ENCODE assay signal across 10 mouse cellular contexts in the genomic region with DNA sequence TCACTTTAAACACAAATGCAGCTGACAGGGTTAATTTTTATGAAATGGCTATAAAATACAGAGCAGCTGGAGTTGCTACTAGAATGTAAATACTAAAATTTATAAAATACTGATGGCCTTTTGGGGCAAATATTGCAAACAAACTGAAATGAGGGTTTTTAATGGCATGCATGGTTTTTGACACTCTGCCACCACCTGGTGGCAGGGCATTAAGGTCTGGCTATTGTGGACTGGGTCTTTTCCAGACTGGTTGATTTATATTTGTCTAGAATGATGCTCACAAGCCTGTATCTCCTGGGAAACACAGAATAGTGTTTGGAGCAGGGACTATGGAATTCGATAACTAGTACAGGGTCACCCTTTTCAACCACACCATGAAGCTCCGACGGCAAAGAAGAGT. TPM values are rescaled to one million over a fixed set of nuclear protein-coding genes. Genes with fewer than 3 reads are reported as not detected.
DNase-seq lines count a peak whose midpoint lies in the region; ATAC-seq and TF ChIP-seq lines count a peak whose summit lies in the region.
"Had no signal": no experiment of that assay in that cellular context is flagged by ENCODE, and none has a peak within 500 bp of the region (broad histone marks: within the 10 kb centered on the region; RNA-seq: fewer than 3 reads in every experiment).

No protein-coding gene starts in this region.

- WGBS in kidney, postnatal 0 days = 61% methylated on average over 3 of the region's 3 CpGs

- peak; percentile 4 for DNase-seq in cerebellum, adult 9-10 months
- no peak for DNase-seq in cerebellum, postnatal 36 days
- no peak for DNase-seq in kidney, postnatal 0 days (ENCODE audit: low spot score)
- DNase-seq in kidney, adult 11 months = no peak
- peak; percentile 23 for DNase-seq in MN1 (ENCODE audit: low spot score)
- peak; percentile 16 to 22 for DNase-seq in kidney, postnatal 4 days
- DNase-seq in thymus, postnatal 0 days (ENCODE audit: low spot score) = peak; percentile 46
- no peak for DNase-seq in urinary bladder, postnatal 25 days (ENCODE audit: low spot score)

- H3K27ac ChIP-seq in kidney, postnatal 0 days = no peak overlapping the region
- H3K27ac ChIP-seq: embryonic facial prominence, embryonic 15.5 days; neural tube, embryonic 13.5 days had no signal

- no peaks in the 10 kb centered on the region for H3K4me1 ChIP-seq in kidney, postnatal 0 days (replicated peaks; ENCODE audit: insufficient read depth, low read length)
- H3K4me1 ChIP-seq: neural tube, embryonic 13.5 days had no signal

- no peak for ATAC-seq in kidney, postnatal 0 days (replicated peaks; ENCODE audit: low FRiP score, low read depth)

- H3K36me3 ChIP-seq in kidney, postnatal 0 days (ENCODE audit: insufficient read depth, low read length) = no peaks in the 10 kb centered on the region
- H3K36me3 ChIP-seq: embryonic facial prominence, embryonic 15.5 days; neural tube, embryonic 13.5 days had no signal

- no peaks in the 10 kb centered on the region for H3K27me3 ChIP-seq in kidney, postnatal 0 days (ENCODE audit: insufficient read depth, low read length)
- H3K27me3 ChIP-seq: embryonic facial prominence, embryonic 15.5 days; neural tube, embryonic 13.5 days had no signal

- H3K9ac ChIP-seq in kidney, postnatal 0 days (ENCODE audit: low read depth, low read length) = no peak overlapping the region
- H3K9ac ChIP-seq: embryonic facial prominence, embryonic 15.5 days; neural tube, embryonic 13.5 days had no signal

- no peak overlapping the region for H3K4me2 ChIP-seq in kidney, postnatal 0 days (ENCODE audit: low read length)
- H3K4me2 ChIP-seq: embryonic facial prominence, embryonic 15.5 days; neural tube, embryonic 13.5 days had no signal

- TF ChIP-seq CTCF in kidney, postnatal 0 days (IDR thresholded peaks at IDR 0.05; ENCODE audit: low read depth) = peak; percentile 63

- H3K9me3 ChIP-seq in kidney, postnatal 0 days (replicated peaks; ENCODE audit: low read length) = no peaks in the 10 kb centered on the region
- H3K9me3 ChIP-seq: embryonic facial prominence, embryonic 15.5 days; neural tube, embryonic 13.5 days had no signal

- no peak overlapping the region for H3K4me3 ChIP-seq in kidney, postnatal 0 days (replicated peaks; ENCODE audit: low read depth, low read length)
- H3K4me3 ChIP-seq: embryonic facial prominence, embryonic 15.5 days; neural tube, embryonic 13.5 days had no signal

RNA-seq across cellular contexts. Expression of gene Mnd1, which starts 32.1 kb away (rescaled TPM):
- 15.3 and 17.2 TPM in 2 replicates for polyA plus RNA-seq in kidney, postnatal 0 days (2015; fragmentation: Nextera tagmentation; extraction: Ambion mirVana)
- 12.5 and 14.9 TPM in 2 replicates for polyA plus RNA-seq in thymus, postnatal 0 days (2015; fragmentation: Nextera tagmentation; extraction: Ambion mirVana)

RNA-seq across cellular contexts. Expression of gene Gm6525, which starts 50.4 kb away (rescaled TPM):
- 0.43 and 0.66 TPM in 2 replicates for polyA plus RNA-seq in kidney, postnatal 0 days (2015; fragmentation: Nextera tagmentation; extraction: Ambion mirVana)
- 0.13 TPM in 1 of 2 replicates, not detected in the other for polyA plus RNA-seq in thymus, postnatal 0 days (2015; fragmentation: Nextera tagmentation; extraction: Ambion mirVana)

Comparison
In these comparisons a context has a peak if more than half of its experiments do, and no peak if none do; other contexts are left out.
1. DNase-seq: peak in cerebellum, adult 9-10 months (single experiment), MN1 (single experiment), kidney, postnatal 4 days (2 of 2) and thymus, postnatal 0 days (single experiment); none in cerebellum, postnatal 36 days (0 of 2), kidney, postnatal 0 days (single experiment), kidney, adult 11 months (single experiment) and urinary bladder, postnatal 25 days (single experiment).